Mouse (Mus musculus): ENCODE data around the gene Ksr1.

- no peak for TF ChIP-seq TCF12 (IDR thresholded peaks at IDR 0.05; ENCODE audit: insufficient read depth, poor library complexity, severe bottlenecking)
- no peak for TF ChIP-seq POLR2A (IDR thresholded peaks at IDR 0.05; ENCODE audit: insufficient read length, low read depth)
- no peak for TF ChIP-seq MAX (IDR thresholded peaks at IDR 0.05; ENCODE audit: low read depth)
- no peak for TF ChIP-seq SRF (IDR thresholded peaks at IDR 0.05; ENCODE audit: control insufficient read depth, insufficient read length, low read depth)
- TF ChIP-seq POLR2AphosphoS2 (IDR thresholded peaks at IDR 0.05; ENCODE audit: insufficient read length, low read depth), result no peak
These were observed 143.7 kb downstream of the Ksr1 start for GRCm38 (mm10) chr11:79002551-79002951.
